Mouse (Mus musculus) forebrain, embryonic 13.5 days (tissue): ENCODE results near the gene Hmgcl. TPM values are rescaled to one million over a fixed set of nuclear protein-coding genes. Genes with fewer than 3 reads are reported as not detected.

Experiments used
- ATAC-seq: fragments of 200-750 bp; cut with Nextera tagmentation; 2 replicates; pipeline ENCODE4 v1.8.0; 2017
- H3K27ac ChIP-seq: fragments of 300-500 bp; sonication (generic); 2 replicates; pipeline ENCODE4 v1.5.1; 2015; ENCODE audit warnings: inconsistent platforms, mild to moderate bottlenecking, moderate library complexity
- H3K27me3 ChIP-seq: fragments of 300-500 bp; sonication (generic); 2 replicates; pipeline ENCODE4 v1.6.1; 2015; ENCODE audit warnings: mild to moderate bottlenecking, inconsistent platforms
- H3K36me3 ChIP-seq: fragments of 300-500 bp; sonication (generic); 2 replicates; pipeline ENCODE4 v1.6.1; 2015; ENCODE audit warnings: mild to moderate bottlenecking, inconsistent platforms; ENCODE audit not compliant: poor library complexity, severe bottlenecking
- H3K4me1 ChIP-seq: fragments of 300-500 bp; sonication (generic); 2 replicates; pipeline ENCODE4 v1.6.1; 2015; ENCODE audit warnings: inconsistent platforms
- H3K4me2 ChIP-seq: fragments of 300-500 bp; sonication (generic); 2 replicates; pipeline ENCODE4 v1.6.1; 2015; ENCODE audit warnings: inconsistent platforms, mild to moderate bottlenecking, moderate library complexity
- H3K4me3 ChIP-seq: fragments of 300-500 bp; sonication (generic); 2 replicates; pipeline ENCODE4 v1.5.1; 2015; ENCODE audit warnings: mild to moderate bottlenecking, inconsistent platforms
- H3K9ac ChIP-seq: fragments of 300-500 bp; sonication (generic); 2 replicates; pipeline ENCODE4 v1.6.1; 2015; ENCODE audit warnings: mild to moderate bottlenecking, inconsistent platforms
- H3K9me3 ChIP-seq: fragments of 300-500 bp; sonication (generic); replicated peaks from 2 replicates; pipeline ENCODE4 v1.6.1; 2016; ENCODE audit warnings: inconsistent platforms
- WGBS: fragments of 180-500 bp; shearing (Covaris S2); methylation state at CpG from one replicate; pipeline ENCODE4 v1.1.7; 2015; 5-methylcytosine and 5-hydroxymethylcytosine counted together
- polyA plus RNA-seq: library from polyadenylated mRNA; unstranded; fragments of >200 nt; fragmentation: Nextera tagmentation; extraction: Ambion mirVana; gene quantifications from 2 replicates; pipeline ENCODE4 v1.2.1, GENCODE M21; 2015

Gene Hmgcl
- polyA plus RNA-seq, 1 experiment from 2014 or later: 56.2 TPM

DNA sequence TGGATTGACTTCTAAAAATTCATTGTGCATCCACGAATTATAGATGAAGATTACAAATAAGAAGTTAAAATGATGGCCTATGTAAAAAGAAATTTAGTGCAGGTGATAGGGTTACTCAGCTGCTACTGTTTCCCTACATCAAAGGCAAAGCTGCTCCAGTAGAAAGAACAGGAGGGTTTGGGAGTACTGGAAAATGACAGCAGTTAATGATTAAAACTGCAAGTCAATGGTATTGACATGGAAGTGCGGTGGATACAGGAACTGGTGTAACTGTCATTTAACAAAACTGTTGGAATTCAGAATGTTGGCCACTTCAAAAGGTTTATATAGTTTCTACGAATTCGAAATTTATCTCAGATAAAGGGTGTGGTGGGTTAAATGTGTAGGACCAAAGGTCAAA lies 48.9 kb downstream of the Hmgcl start:
- peaks cover 8% of the 10 kb centered on the region; the same call in 1 of the 2 replicates for H3K9me3 ChIP-seq
- no peaks in the 10 kb centered on the region for H3K27me3 ChIP-seq
- no peak overlapping the region for H3K9ac ChIP-seq
- ATAC-seq: no peak
- no peak overlapping the region for H3K4me2 ChIP-seq
- H3K36me3 ChIP-seq: no peaks in the 10 kb centered on the region
- WGBS: 84% methylated on average over 4 of the region's 4 CpGs
- no peak overlapping the region for H3K4me3 ChIP-seq
- no peaks in the 10 kb centered on the region for H3K4me1 ChIP-seq
- H3K27ac ChIP-seq: no peak overlapping the region

DNA sequence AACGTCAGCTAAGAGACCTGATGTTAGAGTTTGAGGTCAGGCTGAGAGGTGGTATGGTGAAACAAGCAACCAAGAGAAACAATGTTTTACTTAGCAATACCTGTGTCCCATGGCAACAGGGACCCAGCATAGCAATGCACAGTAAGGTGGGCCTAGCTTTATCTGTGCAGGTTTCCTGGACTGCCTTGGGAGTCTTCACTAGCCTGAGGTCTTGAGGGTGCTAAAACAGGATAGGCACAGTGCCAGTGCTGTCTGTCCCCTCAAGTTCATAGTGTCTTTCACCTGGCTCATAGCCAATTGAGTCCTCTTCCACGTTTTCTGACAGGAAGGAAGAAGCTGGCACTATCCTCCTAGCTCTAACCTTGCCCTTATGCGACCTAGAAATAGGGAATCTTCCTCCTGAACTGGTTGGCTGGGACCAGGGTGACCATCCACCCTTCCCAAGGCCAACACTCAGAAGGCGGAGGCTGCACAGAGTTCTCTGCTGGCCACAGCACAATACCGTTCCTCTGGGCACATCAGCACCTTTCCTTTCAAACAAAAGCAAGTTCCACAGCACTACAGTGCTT lies 57.9 kb downstream of the Hmgcl start:
- H3K9me3 ChIP-seq: no peaks in the 10 kb centered on the region
- H3K36me3 ChIP-seq: peaks cover 76% of the 10 kb centered on the region
- no peak overlapping the region for H3K27ac ChIP-seq
- H3K4me1 ChIP-seq: no peaks in the 10 kb centered on the region
- no peak overlapping the region for H3K4me2 ChIP-seq
- ATAC-seq: no peak
- no peak overlapping the region for H3K9ac ChIP-seq
- H3K4me3 ChIP-seq: no peak overlapping the region
- H3K27me3 ChIP-seq: no peaks in the 10 kb centered on the region
- WGBS: 91% methylated on average over 5 of the region's 5 CpGs

DNA sequence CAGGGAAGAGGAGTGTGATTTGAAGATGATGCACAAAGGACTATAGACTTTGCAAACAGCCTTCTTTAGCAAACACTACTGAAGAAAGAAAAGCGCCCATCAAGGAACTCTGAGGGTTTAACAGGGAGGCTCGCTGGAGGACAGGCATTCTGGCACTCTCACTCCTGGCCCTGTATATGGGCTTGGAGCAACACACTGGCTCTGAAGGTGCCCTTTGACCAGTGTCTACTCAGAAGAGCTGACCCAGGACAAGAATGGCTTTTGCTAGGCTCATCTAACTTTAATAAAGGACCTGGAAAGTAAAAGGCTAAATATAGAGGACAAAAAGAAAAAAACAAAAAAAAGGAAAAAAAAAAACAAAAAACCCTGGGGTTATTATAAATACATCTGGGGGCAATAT lies 58.7 kb downstream of the Hmgcl start:
- 91% methylated on average over 2 of the region's 2 CpGs for WGBS

DNA sequence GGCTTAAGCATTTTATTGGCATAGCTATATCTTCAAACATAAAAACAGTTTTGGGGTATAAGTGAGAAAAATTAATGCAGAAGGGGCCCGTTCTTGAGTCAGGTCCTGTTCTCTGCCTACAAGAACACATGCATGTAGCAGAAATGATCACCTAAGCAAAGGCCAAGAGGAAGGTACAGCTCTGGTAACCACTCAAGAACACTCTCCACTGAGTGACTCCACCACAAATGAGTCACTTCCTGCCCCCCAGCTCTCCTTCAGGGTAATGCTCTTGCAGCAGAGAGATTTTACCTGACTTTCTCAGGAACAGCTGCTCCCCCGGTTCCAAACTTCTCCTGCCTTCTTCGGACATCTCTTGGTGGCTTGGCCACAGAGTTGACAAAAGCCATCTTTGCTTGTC lies 60.6 kb downstream of the Hmgcl start:
- no peak for ATAC-seq
- no peak overlapping the region for H3K27ac ChIP-seq
- H3K27me3 ChIP-seq: no peaks in the 10 kb centered on the region
- H3K4me2 ChIP-seq: no peak overlapping the region
- H3K4me1 ChIP-seq: no peaks in the 10 kb centered on the region
- H3K36me3 ChIP-seq: peaks cover 97% of the 10 kb centered on the region
- no peak overlapping the region for H3K4me3 ChIP-seq
- H3K9ac ChIP-seq: no peak overlapping the region
- 96% methylated on average over 3 of the region's 3 CpGs for WGBS
- no peaks in the 10 kb centered on the region for H3K9me3 ChIP-seq

More for the DNA sequence above, 58.7 kb downstream of the Hmgcl start:
- Histone ChIP-seq H3K4me3 (no peak overlapping the region), H3K27ac (no peak overlapping the region), H3K9me3 (no peaks in the 10 kb centered on the region), H3K4me1 (no peaks in the 10 kb centered on the region), H3K36me3 (peaks cover 83% of the 10 kb centered on the region), H3K4me2 (no peak overlapping the region), H3K9ac (no peak overlapping the region), H3K27me3 (no peaks in the 10 kb centered on the region)
- no peak for ATAC-seq

DNA sequence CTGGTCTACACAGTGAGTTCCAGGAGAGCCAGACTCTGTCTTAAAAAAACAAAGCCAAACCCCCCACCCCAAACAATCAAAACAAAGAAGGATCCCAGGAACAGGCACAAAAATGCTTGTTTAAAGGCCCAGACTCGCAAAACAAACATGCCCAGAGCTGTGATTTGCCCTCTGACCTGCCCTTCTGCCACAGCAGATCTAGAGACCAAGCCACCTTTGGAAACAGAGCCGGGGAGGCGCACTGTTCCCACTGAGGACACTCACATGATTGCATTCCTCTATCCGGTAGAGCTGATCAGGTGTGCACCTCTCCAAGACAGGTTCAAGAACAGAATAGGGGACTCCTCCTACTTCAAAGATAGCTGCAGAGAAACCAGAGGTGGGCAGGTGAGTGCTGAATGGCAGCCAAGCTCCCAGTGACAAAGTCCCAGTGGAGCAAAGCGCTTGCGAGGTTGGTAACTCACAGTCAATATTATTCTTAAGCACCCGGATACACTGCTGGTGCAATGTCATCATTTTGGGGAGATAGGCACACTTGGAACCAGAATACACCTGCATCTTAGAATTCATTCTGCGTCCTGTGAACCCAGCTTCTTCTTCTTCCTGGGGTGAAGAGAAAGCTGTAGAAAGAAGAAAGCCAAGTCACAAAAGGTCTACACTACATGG lies 62.7 kb downstream of the Hmgcl start:
- no peaks in the 10 kb centered on the region for H3K4me1 ChIP-seq
- no peaks in the 10 kb centered on the region for H3K27me3 ChIP-seq
- H3K27ac ChIP-seq: no peak overlapping the region
- H3K9ac ChIP-seq: no peak overlapping the region
- no peak overlapping the region for H3K4me3 ChIP-seq
- H3K9me3 ChIP-seq: no peaks in the 10 kb centered on the region
- 95% methylated on average over 8 of the region's 8 CpGs for WGBS
- no peak overlapping the region for H3K4me2 ChIP-seq
- peaks cover 95% of the 10 kb centered on the region for H3K36me3 ChIP-seq
- no peak for ATAC-seq

DNA sequence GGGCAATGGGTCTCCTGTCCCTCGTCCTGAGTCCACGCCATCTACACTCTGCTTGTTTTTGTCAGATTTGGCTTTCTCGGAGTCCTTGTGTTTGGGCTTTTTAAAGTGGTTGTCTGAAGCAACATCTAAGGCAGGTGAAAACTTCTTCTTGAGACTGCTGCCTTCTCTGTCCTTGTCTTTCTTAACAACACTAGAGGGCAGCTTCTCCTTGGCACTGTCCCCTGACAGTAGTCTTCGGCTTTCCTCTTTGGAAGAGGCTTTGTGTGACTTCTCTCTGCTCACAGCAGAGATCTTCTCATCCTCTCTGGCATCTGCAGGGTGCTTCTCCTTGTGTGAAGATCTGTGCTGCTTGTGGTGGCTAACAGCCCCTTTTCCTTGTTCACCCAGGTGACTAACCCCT lies 64.3 kb downstream of the Hmgcl start:
- 93% methylated on average over 4 of the region's 4 CpGs for WGBS
- peaks cover 81% of the 10 kb centered on the region for H3K36me3 ChIP-seq
- no peak for ATAC-seq

More for the DNA sequence above, 64.3 kb downstream of the Hmgcl start:
- no peak overlapping the region for H3K4me3 ChIP-seq
- no peak overlapping the region for H3K27ac ChIP-seq
- H3K9me3 ChIP-seq: no peaks in the 10 kb centered on the region
- no peak overlapping the region for H3K4me2 ChIP-seq
- no peaks in the 10 kb centered on the region for H3K4me1 ChIP-seq
- H3K27me3 ChIP-seq: no peaks in the 10 kb centered on the region
- no peak overlapping the region for H3K9ac ChIP-seq

Other genes starting within 250 kb of the Hmgcl start
- gene Il22ra1, start 218.3 kb upstream of the Hmgcl start, polyA plus RNA-seq: not detected in 2 replicates
- 0.09 TPM in 1 of 2 replicates, not detected in the other for gene Myom3, start 186.7 kb upstream of the Hmgcl start, polyA plus RNA-seq
- 341 and 352 TPM in 2 replicates for gene Srsf10, start 90.7 kb upstream of the Hmgcl start, polyA plus RNA-seq
- gene Pnrc2, start 72.6 kb upstream of the Hmgcl start, polyA plus RNA-seq: 180 and 185 TPM in 2 replicates
- 0.13 and 0.21 TPM in 2 replicates for gene Cnr2, start 51.1 kb upstream of the Hmgcl start, polyA plus RNA-seq
- 41.7 and 56.6 TPM in 2 replicates for gene Fuca1, start 25.7 kb upstream of the Hmgcl start, polyA plus RNA-seq
- 28.7 and 33.6 TPM in 2 replicates for gene Gale, start 17.3 kb downstream of the Hmgcl start, polyA plus RNA-seq
- 163 and 173 TPM in 2 replicates for gene Lypla2, start 26.2 kb downstream of the Hmgcl start, polyA plus RNA-seq
- gene Pithd1, start 40.8 kb downstream of the Hmgcl start, polyA plus RNA-seq: 50.9 and 53.6 TPM in 2 replicates
- gene Eloa, start 75.3 kb downstream of the Hmgcl start, polyA plus RNA-seq: 29.1 and 30.9 TPM in 2 replicates
- 383 and 388 TPM in 2 replicates for gene Rpl11, start 107.0 kb downstream of the Hmgcl start, polyA plus RNA-seq
- gene Id3, start 197.0 kb downstream of the Hmgcl start, polyA plus RNA-seq: 90.9 and 119 TPM in 2 replicates
- 9.7 and 11.3 TPM in 2 replicates for gene E2f2, start 225.9 kb downstream of the Hmgcl start, polyA plus RNA-seq